Mouse (Mus musculus) embryonic facial prominence, embryonic 11.5 days (tissue): ENCODE data around the gene Myrip. TPM values are rescaled to one million over a fixed set of nuclear protein-coding genes. Genes with fewer than 3 reads are reported as not detected.

Source experiments
- ATAC-seq: fragments of 200-750 bp; cut with Nextera tagmentation; replicated peaks from 2 replicates; pipeline ENCODE4 v1.8.0; 2017; ENCODE audit warnings: low read depth; ENCODE audit not compliant: insufficient number of reproducible peaks, low FRiP score, low TSS enrichment
- DNase-seq: peaks from one replicate; pipeline ENCODE4 v3.0.0-alpha.2; 2015; ENCODE audit warnings: low spot score
- H3K27ac ChIP-seq: fragments of 300-500 bp; sonication (generic); replicated peaks from 2 replicates; pipeline ENCODE4 v1.5.1; 2014; ENCODE audit warnings: mild to moderate bottlenecking, low read depth, low read length, control low read depth
- H3K27me3 ChIP-seq: fragments of 300-500 bp; sonication (generic); 2 replicates; pipeline ENCODE4 v1.6.1; 2014; ENCODE audit warnings: mild to moderate bottlenecking, low read length, moderate library complexity, mixed read lengths; ENCODE audit not compliant: control insufficient read depth, insufficient read depth
- H3K36me3 ChIP-seq: fragments of 300-500 bp; sonication (generic); replicated peaks from 2 replicates; pipeline ENCODE4 v1.6.1; 2014; ENCODE audit warnings: low read depth, mild to moderate bottlenecking, low read length, moderate library complexity, mixed read lengths; ENCODE audit not compliant: control insufficient read depth, insufficient read depth
- H3K4me1 ChIP-seq: fragments of 300-500 bp; sonication (generic); 2 replicates; pipeline ENCODE4 v1.6.1; 2014; ENCODE audit warnings: low read length, mixed read lengths; ENCODE audit not compliant: control insufficient read depth, insufficient read depth
- H3K4me2 ChIP-seq: fragments of 300-500 bp; sonication (generic); 2 replicates; pipeline ENCODE4 v1.6.1; 2014; ENCODE audit warnings: low read depth, mild to moderate bottlenecking, control low read depth, low read length, moderate library complexity
- H3K4me3 ChIP-seq: fragments of 300-500 bp; sonication (generic); 2 replicates; pipeline ENCODE4 v1.5.1; 2014; ENCODE audit warnings: low read depth, low read length, control low read depth
- H3K9ac ChIP-seq: fragments of 300-500 bp; sonication (generic); replicated peaks from 2 replicates; pipeline ENCODE4 v1.6.1; 2014; ENCODE audit warnings: mild to moderate bottlenecking, control low read depth, low read length
- H3K9me3 ChIP-seq: fragments of 300-500 bp; sonication (generic); replicated peaks from 2 replicates; pipeline ENCODE4 v1.6.1; 2016; ENCODE audit warnings: mild to moderate bottlenecking, low read length, inconsistent platforms, mixed read lengths; ENCODE audit not compliant: control insufficient read depth
- WGBS: fragments of 180-500 bp; shearing (Covaris S2); extraction: QIAGEN DNeasy Blood & Tissue Kit; methylation state at CpG from one replicate; pipeline ENCODE4 v1.1.7; 2014; 5-methylcytosine and 5-hydroxymethylcytosine counted together
- polyA plus RNA-seq: library from polyadenylated mRNA; unstranded; fragments of >200 nt; fragmentation: Nextera tagmentation; extraction: Ambion mirVana; gene quantifications from 2 replicates; pipeline ENCODE4 v1.2.1, GENCODE M21; 2014

Gene Myrip
- polyA plus RNA-seq, 1 experiment from 2014 or later, result 0.43 TPM

GRCm38 (mm10) chr9:120402368-120402767, 101.1 kb downstream of the Myrip start:
- Histone ChIP-seq H3K27me3 (no peaks in the 10 kb centered on the region), H3K4me3 (no peak overlapping the region), H3K27ac (no peak overlapping the region), H3K36me3 (no peaks in the 10 kb centered on the region), H3K9me3 (no peaks in the 10 kb centered on the region), H3K9ac (no peak overlapping the region), H3K4me2 (no peak overlapping the region), H3K4me1 (no peaks in the 10 kb centered on the region)
- 82% methylated on average over 3 of the region's 3 CpGs for WGBS
- DNase-seq, result no peak
- no peak for ATAC-seq

GRCm38 (mm10) chr9:120403661-120404060, 102.3 kb downstream of the Myrip start:
- no peaks in the 10 kb centered on the region for H3K36me3 ChIP-seq
- no peaks in the 10 kb centered on the region for H3K4me1 ChIP-seq
- H3K27me3 ChIP-seq, result no peaks in the 10 kb centered on the region
- no peak for ATAC-seq
- H3K4me2 ChIP-seq, result no peak overlapping the region
- no peak overlapping the region for H3K4me3 ChIP-seq
- H3K9me3 ChIP-seq, result no peaks in the 10 kb centered on the region
- WGBS, result 78% methylated on average over 5 of the region's 5 CpGs
- no peak overlapping the region for H3K9ac ChIP-seq
- no peak for DNase-seq
- no peak overlapping the region for H3K27ac ChIP-seq

- Histone ChIP-seq H3K4me3 (no peak overlapping the region), H3K27ac (no peak overlapping the region), H3K9me3 (no peaks in the 10 kb centered on the region), H3K36me3 (no peaks in the 10 kb centered on the region), H3K27me3 (no peaks in the 10 kb centered on the region), H3K4me1 (no peaks in the 10 kb centered on the region), H3K9ac (no peak overlapping the region), H3K4me2 (no peak overlapping the region)
- no peak for ATAC-seq
- 79% methylated on average over 17 of the region's 17 CpGs for WGBS
- DNase-seq, result no peak
Observed at GRCm38 (mm10) chr9:120409663-120410181, 108.4 kb downstream of the Myrip start.

GRCm38 (mm10) chr9:120410421-120410820, 109.1 kb downstream of the Myrip start:
- no peak overlapping the region for H3K4me2 ChIP-seq
- 28% methylated on average over 5 of the region's 5 CpGs for WGBS
- no peaks in the 10 kb centered on the region for H3K27me3 ChIP-seq
- H3K9me3 ChIP-seq, result no peaks in the 10 kb centered on the region
- H3K4me1 ChIP-seq, result no peaks in the 10 kb centered on the region
- H3K36me3 ChIP-seq, result no peaks in the 10 kb centered on the region
- no peak overlapping the region for H3K9ac ChIP-seq
- no peak overlapping the region for H3K4me3 ChIP-seq
- H3K27ac ChIP-seq, result no peak overlapping the region
- no peak for ATAC-seq
- peak; percentile 70 for DNase-seq

GRCm38 (mm10) chr9:120415504-120415903, 114.2 kb downstream of the Myrip start:
- no peak overlapping the region for H3K27ac ChIP-seq
- H3K9ac ChIP-seq, result no peak overlapping the region
- no peak overlapping the region for H3K4me2 ChIP-seq
- no peak overlapping the region for H3K4me3 ChIP-seq
- ATAC-seq (0 out of 2 replicates have a peak, but pooled peaks have one; percentile 34), DNase-seq (peak; percentile 90)
- H3K4me1 ChIP-seq, result no peaks in the 10 kb centered on the region
- 0% methylated on average over 4 of the region's 7 CpGs for WGBS
- no peaks in the 10 kb centered on the region for H3K9me3 ChIP-seq
- H3K36me3 ChIP-seq, result no peaks in the 10 kb centered on the region
- H3K27me3 ChIP-seq, result no peaks in the 10 kb centered on the region

GRCm38 (mm10) chr9:120416151-120416550, 114.8 kb downstream of the Myrip start:
- Histone ChIP-seq H3K27ac (no peak overlapping the region), H3K4me1 (no peaks in the 10 kb centered on the region), H3K4me2 (no peak overlapping the region), H3K9ac (no peak overlapping the region), H3K9me3 (no peaks in the 10 kb centered on the region), H3K27me3 (no peaks in the 10 kb centered on the region), H3K36me3 (no peaks in the 10 kb centered on the region), H3K4me3 (no peak overlapping the region)
- no peak for ATAC-seq
- WGBS, result 88% methylated on average over 5 of the region's 5 CpGs
- no peak for DNase-seq

- no peak overlapping the region for H3K9ac ChIP-seq
- no peaks in the 10 kb centered on the region for H3K9me3 ChIP-seq
- H3K4me1 ChIP-seq, result no peaks in the 10 kb centered on the region
- ATAC-seq, result no peak
- 85% methylated on average over 5 of the region's 5 CpGs for WGBS
- no peaks in the 10 kb centered on the region for H3K36me3 ChIP-seq
- H3K4me3 ChIP-seq, result no peak overlapping the region
- no peak overlapping the region for H3K4me2 ChIP-seq
- no peak for DNase-seq
- no peaks in the 10 kb centered on the region for H3K27me3 ChIP-seq
- H3K27ac ChIP-seq, result no peak overlapping the region
Observed at GRCm38 (mm10) chr9:120416729-120417128, 115.4 kb downstream of the Myrip start.

- Histone ChIP-seq H3K4me2 (no peak overlapping the region), H3K9me3 (no peaks in the 10 kb centered on the region), H3K4me3 (no peak overlapping the region), H3K4me1 (no peaks in the 10 kb centered on the region), H3K27me3 (no peaks in the 10 kb centered on the region), H3K36me3 (no peaks in the 10 kb centered on the region), H3K27ac (no peak overlapping the region), H3K9ac (no peak overlapping the region)
- ATAC-seq (no peak), DNase-seq (no peak)
- WGBS, result 85% methylated on average over 7 of the region's 7 CpGs
Observed at GRCm38 (mm10) chr9:120418582-120418981, 117.3 kb downstream of the Myrip start.
